Mouse (Mus musculus) neural tube, embryonic 12.5 days (tissue): ENCODE data around the gene Eif6. TPM values are rescaled to one million over a fixed set of nuclear protein-coding genes. Genes with fewer than 3 reads are reported as not detected.
"Not testable (repeated sequence)": the region's sequence is repeated elsewhere in the genome, so short reads cannot be mapped to it uniquely, and the experiment has no call there.

Experiments
- ATAC-seq: fragments of 200-750 bp; cut with Nextera tagmentation; 2 replicates; pipeline ENCODE4 v1.8.0; 2017; ENCODE audit warnings: low read depth, mild to moderate bottlenecking, moderate TSS enrichment, moderate library complexity; ENCODE audit not compliant: low FRiP score
- H3K27ac ChIP-seq: fragments of 300-500 bp; sonication (generic); 2 replicates; pipeline ENCODE4 v1.5.1; 2016
- H3K27me3 ChIP-seq: fragments of 300-500 bp; sonication (generic); replicated peaks from 2 replicates; pipeline ENCODE4 v1.6.1; 2016; ENCODE audit warnings: mild to moderate bottlenecking
- H3K36me3 ChIP-seq: fragments of 300-500 bp; sonication (generic); 2 replicates; pipeline ENCODE4 v1.6.1; 2016; ENCODE audit warnings: mild to moderate bottlenecking
- H3K4me1 ChIP-seq: fragments of 300-500 bp; sonication (generic); 2 replicates; pipeline ENCODE4 v1.6.1; 2016
- H3K4me2 ChIP-seq: fragments of 300-500 bp; sonication (generic); replicated peaks from 2 replicates; pipeline ENCODE4 v1.6.1; 2016; ENCODE audit warnings: mild to moderate bottlenecking
- H3K4me3 ChIP-seq: fragments of 300-500 bp; sonication (generic); 2 replicates; pipeline ENCODE4 v1.5.1; 2016
- H3K9ac ChIP-seq: fragments of 300-500 bp; sonication (generic); 2 replicates; pipeline ENCODE4 v1.6.1; 2016; ENCODE audit warnings: mild to moderate bottlenecking
- H3K9me3 ChIP-seq: fragments of 300-500 bp; sonication (generic); 2 replicates; pipeline ENCODE4 v1.6.1; 2016; ENCODE audit warnings: mild to moderate bottlenecking
- WGBS: fragments of 180-500 bp; shearing (Covaris S2); methylation state at CpG from one replicate; pipeline ENCODE4 v1.1.7; 2016; 5-methylcytosine and 5-hydroxymethylcytosine counted together
- polyA plus RNA-seq: library from polyadenylated mRNA; unstranded; fragments of >200 nt; fragmentation: Nextera tagmentation; extraction: Ambion mirVana; gene quantifications from 2 replicates; pipeline ENCODE4 v1.2.1, GENCODE M21; 2016

The Eif6 gene
- polyA plus RNA-seq, 1 experiment from 2014 or later: 177 TPM

DNA sequence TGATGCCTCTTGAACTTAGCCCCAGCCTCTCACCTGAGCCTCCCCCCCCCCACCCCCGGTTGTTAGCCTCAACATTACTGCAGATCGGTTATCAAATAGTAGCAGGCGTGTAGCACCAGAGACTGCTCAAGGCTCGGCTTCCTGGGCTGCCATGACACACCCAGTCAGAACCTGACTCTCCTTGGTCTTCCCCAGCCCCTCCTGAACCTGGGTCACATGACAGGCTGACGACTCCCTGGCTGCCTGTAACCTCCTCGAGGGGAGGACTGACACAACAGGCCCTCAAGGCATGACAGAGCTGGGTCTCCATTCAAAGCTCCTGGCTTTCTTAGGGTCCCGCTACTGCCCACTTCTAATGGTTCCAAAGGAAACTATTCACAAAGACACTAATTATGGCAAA, 22.7 kb upstream of the Eif6 start:
- no peak overlapping the region for H3K4me2 ChIP-seq
- no peaks in the 10 kb centered on the region for H3K27me3 ChIP-seq
- no peak overlapping the region for H3K4me3 ChIP-seq
- H3K4me1 ChIP-seq: no peaks in the 10 kb centered on the region
- no peaks in the 10 kb centered on the region for H3K9me3 ChIP-seq
- ATAC-seq: no peak
- H3K9ac ChIP-seq: no peak overlapping the region
- WGBS: 76% methylated on average over 7 of the region's 7 CpGs
- H3K36me3 ChIP-seq: peaks cover 56% of the 10 kb centered on the region
- no peak overlapping the region for H3K27ac ChIP-seq

DNA sequence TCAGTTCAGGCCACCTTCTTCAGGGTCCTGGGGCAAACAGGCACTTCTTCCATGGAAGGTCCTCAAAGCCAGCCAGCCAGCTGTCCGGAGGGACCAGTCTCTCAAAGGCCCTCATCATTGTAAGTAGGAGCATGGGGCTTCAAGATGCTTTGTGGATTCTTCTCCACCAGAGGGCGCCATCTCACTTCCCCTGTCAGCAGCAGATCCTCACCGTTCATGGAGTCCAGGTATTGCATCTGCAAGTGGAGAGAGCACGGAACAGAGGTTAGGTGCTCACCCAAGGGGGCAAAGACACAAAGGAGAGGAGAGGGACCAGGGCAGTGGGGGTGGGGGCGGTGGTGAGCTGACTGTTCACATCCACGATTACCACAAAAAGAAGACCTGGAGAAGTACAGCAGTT, 21.6 kb upstream of the Eif6 start:
- H3K9me3 ChIP-seq: no peaks in the 10 kb centered on the region
- H3K4me3 ChIP-seq: no peak overlapping the region
- no peak for ATAC-seq
- H3K36me3 ChIP-seq: peaks cover 51% of the 10 kb centered on the region
- no peak overlapping the region for H3K4me2 ChIP-seq
- no peak overlapping the region for H3K9ac ChIP-seq
- no peak overlapping the region for H3K27ac ChIP-seq
- H3K27me3 ChIP-seq: no peaks in the 10 kb centered on the region
- WGBS: 44% methylated on average over 6 of the region's 6 CpGs
- no peaks in the 10 kb centered on the region for H3K4me1 ChIP-seq

DNA sequence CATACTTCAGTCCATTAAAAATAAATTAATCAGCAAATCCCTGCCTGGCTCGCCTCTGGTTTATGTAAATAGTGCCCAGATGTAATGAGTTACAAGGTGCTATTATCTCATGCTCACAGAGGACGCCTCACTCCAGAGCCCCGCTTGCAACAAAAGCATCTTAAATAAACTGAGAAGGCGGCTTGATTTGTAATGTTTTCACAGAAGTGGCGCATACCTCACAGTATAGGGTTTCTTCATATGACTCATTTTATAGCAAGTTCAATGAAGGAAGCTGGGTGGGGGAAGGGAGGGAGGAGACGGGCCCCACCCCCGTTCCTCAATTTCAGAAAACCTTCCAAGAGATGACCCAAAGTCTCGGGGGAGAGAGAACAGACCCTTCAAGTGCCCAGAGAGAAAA, 20.2 kb upstream of the Eif6 start:
- Histone ChIP-seq H3K9me3 (no peaks in the 10 kb centered on the region), H3K9ac (no peak overlapping the region)

DNA sequence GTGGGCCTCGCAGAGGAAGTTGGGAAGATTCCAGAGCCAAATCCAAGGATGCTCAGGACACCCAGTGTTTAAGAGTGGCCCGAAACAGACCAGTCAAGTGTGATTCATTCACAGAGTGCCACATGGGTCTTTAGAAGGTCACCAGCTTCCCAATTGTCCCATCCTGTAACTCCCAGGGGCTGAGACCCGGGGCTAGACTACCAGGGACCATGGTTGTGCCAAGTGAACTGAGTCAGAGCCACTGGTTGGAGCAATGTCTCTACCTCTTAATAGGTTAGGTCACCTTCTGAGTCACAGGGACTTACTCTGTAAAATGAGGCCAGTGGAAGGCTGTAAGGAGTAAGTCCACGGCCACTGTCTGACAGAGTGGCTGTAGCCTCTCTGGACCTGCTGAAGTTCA, 12.2 kb upstream of the Eif6 start:
- Histone ChIP-seq H3K27me3 (no peaks in the 10 kb centered on the region), H3K4me2 (no peak overlapping the region), H3K36me3 (no peaks in the 10 kb centered on the region), H3K9ac (no peak overlapping the region), H3K9me3 (no peaks in the 10 kb centered on the region), H3K4me3 (no peak overlapping the region), H3K27ac (no peak overlapping the region), H3K4me1 (no peaks in the 10 kb centered on the region)
- no peak for ATAC-seq
- 83% methylated on average over 4 of the region's 4 CpGs for WGBS

More for the DNA sequence above, 20.2 kb upstream of the Eif6 start:
- H3K4me3 ChIP-seq: no peak overlapping the region
- ATAC-seq: no peak
- no peaks in the 10 kb centered on the region for H3K27me3 ChIP-seq
- H3K36me3 ChIP-seq: peaks cover 46% of the 10 kb centered on the region
- H3K4me1 ChIP-seq: no peaks in the 10 kb centered on the region
- WGBS: 85% methylated on average over 8 of the region's 8 CpGs
- no peak overlapping the region for H3K27ac ChIP-seq
- no peak overlapping the region for H3K4me2 ChIP-seq

DNA sequence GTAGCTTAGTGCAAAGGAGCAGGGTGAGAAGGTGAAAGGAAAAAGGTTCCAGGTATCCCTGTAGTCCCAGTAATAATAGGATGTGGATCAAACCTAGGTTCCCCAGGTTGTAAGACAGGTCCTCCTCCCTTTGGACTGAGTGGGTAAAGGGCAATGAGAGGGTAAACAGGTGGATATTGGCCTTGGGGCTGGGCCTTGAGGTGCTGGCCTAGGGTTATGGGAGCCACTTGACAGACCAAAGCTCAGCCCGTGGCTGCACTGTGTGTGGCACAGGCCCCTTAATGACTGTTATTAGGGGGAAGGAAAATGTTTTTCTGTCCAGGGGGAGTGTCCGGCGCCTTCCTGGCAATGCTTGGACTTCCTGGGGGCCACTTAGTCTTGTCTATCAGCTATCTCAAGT, 11.2 kb upstream of the Eif6 start:
- 68% methylated on average over 3 of the region's 3 CpGs for WGBS

DNA sequence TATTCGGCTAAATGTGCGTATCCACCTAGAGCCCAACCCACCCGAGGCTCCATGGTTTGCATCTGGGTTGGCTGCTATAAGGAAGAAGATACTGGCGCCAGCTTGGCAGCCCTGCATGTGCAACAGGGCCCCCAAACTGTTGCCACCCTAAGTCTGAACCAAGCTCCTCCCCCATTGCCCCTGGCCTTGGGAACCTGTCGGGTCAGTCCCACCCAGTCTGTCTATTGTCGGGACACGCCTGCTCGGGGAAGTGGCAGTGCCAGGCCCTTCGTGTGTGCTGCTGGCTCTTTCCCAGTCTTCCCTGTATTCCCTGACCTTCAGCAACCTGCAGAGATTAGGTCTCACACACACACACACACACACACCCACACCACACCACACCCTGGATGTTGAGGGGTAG, 8.0 kb upstream of the Eif6 start, which contains the start of gene Fam83c:
Fam83c (minus strand) TSS at position 123 of the 400 bp plus-strand sequence.
- no peak within 1 kb of the TSS for H3K27ac ChIP-seq
- H3K4me2 ChIP-seq: no peak within 1 kb of the TSS
- no peaks in the 10 kb centered on the region for H3K27me3 ChIP-seq
- H3K4me3 ChIP-seq: no peak within 1 kb of the TSS
- no peaks in the 10 kb centered on the region for H3K36me3 ChIP-seq
- 66% methylated on average over 9 of the region's 9 CpGs for WGBS
- no peaks in the 10 kb centered on the region for H3K9me3 ChIP-seq
- H3K9ac ChIP-seq: no peak within 1 kb of the TSS
- no peak for ATAC-seq
- H3K4me1 ChIP-seq: no peaks in the 10 kb centered on the region

More for the DNA sequence above, 11.2 kb upstream of the Eif6 start:
- no peak overlapping the region for H3K27ac ChIP-seq
- no peak overlapping the region for H3K4me3 ChIP-seq
- no peaks in the 10 kb centered on the region for H3K9me3 ChIP-seq
- no peak for ATAC-seq
- H3K4me2 ChIP-seq: no peak overlapping the region
- H3K4me1 ChIP-seq: no peaks in the 10 kb centered on the region
- no peak overlapping the region for H3K9ac ChIP-seq
- H3K36me3 ChIP-seq: no peaks in the 10 kb centered on the region
- no peaks in the 10 kb centered on the region for H3K27me3 ChIP-seq

DNA sequence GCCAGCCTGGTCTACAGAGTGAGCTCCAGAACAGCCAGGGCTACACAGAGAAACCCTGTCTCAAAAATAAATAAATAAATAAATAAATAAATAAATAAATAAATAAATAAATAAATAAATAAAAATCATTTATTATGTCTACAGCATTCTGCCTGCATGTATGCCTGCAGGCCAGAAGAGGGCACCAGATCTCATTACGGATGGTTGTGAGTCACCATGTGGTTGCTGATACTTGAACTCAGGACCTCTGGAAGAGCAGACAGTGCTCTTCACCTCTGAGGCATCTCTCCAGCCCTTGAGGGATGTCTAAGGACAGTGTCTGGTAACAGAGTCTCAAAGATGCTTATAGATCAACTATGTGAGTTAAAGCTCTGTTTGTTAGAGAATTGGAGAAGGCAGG, 5.4 kb upstream of the Eif6 start:
- WGBS: 68% methylated on average over 1 of the region's 1 CpGs
- H3K9ac ChIP-seq, ATAC-seq, H3K4me1 ChIP-seq, H3K36me3 ChIP-seq, H3K27me3 ChIP-seq, H3K27ac ChIP-seq, H3K4me2 ChIP-seq, H3K4me3 ChIP-seq, H3K9me3 ChIP-seq: not testable (repeated sequence)

DNA sequence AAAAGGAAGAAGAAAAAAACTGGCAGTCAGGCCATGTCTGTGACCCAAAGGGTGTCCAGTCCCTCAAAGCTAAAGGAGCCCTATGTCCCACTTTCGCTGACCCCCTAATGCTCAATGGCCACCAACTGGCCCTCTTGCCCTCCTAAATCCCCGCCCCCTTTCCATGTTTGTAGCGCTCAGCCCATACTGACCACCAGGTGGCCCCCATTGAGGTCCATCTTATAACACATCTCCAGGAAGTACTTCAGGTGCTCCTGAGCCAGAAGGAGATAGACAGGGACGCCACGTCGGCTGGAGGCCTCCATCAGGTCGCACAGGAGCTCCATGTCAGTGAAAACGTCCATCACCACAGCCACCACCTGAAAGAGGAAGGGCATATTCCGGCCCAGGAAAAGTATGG, 4.6 kb upstream of the Eif6 start:
- Histone ChIP-seq H3K4me1 (peaks cover 9% of the 10 kb centered on the region), H3K4me3 (no peak overlapping the region), H3K9ac (no peak overlapping the region), H3K36me3 (no peaks in the 10 kb centered on the region), H3K27me3 (no peaks in the 10 kb centered on the region), H3K4me2 (no peak overlapping the region), H3K9me3 (no peaks in the 10 kb centered on the region), H3K27ac (no peak overlapping the region)
- 72% methylated on average over 9 of the region's 9 CpGs for WGBS
- ATAC-seq: no peak

DNA sequence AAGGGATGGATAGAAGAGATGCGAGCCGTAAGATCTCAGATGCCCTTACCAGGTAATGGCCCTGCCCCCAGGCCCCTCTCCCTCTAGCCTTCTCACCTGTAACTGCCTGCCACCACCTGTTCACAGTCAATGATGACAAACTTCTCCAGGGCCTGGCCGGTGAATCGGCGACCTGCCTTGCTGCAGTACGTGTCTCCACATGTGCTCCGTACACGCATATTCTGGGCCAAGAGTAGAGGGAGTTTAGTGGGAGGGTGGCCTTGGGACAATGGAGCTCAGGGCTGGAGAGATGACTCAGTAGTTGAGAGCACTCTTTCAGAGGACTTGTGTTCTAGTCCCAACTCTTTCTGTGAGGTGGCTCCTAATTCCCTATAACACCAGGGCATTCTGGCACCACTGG, 4.1 kb upstream of the Eif6 start:
- H3K4me2 ChIP-seq: no peak overlapping the region
- no peak overlapping the region for H3K4me3 ChIP-seq
- H3K4me1 ChIP-seq: peaks cover 11% of the 10 kb centered on the region
- no peaks in the 10 kb centered on the region for H3K27me3 ChIP-seq
- no peaks in the 10 kb centered on the region for H3K36me3 ChIP-seq
- 90% methylated on average over 8 of the region's 8 CpGs for WGBS
- H3K9me3 ChIP-seq: no peaks in the 10 kb centered on the region
- no peak overlapping the region for H3K9ac ChIP-seq
- no peak overlapping the region for H3K27ac ChIP-seq
- ATAC-seq: no peak

DNA sequence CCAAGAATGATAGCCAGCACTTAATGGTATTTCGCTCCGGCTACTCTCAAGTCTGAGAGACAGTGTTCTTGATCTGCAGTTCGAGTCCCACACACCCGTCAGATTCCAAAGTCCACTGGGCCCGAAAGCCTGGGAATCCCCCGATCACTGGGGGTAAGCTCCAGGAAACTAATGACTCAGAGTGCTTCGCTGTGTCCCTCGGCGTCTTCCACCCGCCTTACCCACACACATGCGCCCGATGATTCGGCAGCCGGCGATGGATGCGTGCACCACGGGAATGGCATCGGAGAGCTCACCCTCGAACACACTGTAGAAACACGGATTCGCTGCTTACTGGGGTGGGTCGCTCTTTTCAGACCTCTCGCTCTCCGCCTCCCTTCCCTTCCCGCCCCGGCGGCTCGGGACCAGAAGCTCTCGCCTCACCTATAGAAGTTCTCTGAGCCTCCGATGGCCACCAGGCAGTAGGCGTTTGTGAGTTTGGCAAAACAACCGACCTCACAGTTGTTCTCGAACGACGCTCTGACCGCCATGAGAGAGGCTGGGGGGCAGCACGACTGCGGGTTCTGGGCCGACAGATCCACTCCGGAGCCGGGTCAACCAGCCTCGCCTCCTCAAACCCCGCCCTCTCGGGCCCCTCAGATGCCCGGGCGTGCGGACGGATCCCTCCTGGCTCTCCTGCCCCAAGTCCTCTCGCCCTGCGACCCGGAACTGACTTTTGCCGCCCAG, 658 bp downstream of the Eif6 start:
- peak overlapping the region; percentile 95 for H3K4me2 ChIP-seq
- peak overlapping the region; percentile 83 for H3K9ac ChIP-seq
- peaks cover 19% of the 10 kb centered on the region for H3K4me1 ChIP-seq
- H3K27me3 ChIP-seq: no peaks in the 10 kb centered on the region
- H3K4me3 ChIP-seq: peak overlapping the region; percentile 91
- 3% methylated on average over 52 of the region's 52 CpGs for WGBS
- 0 out of 2 replicates have a peak overlapping the region, but pooled peaks have one; percentile 37 for H3K27ac ChIP-seq
- H3K36me3 ChIP-seq: peaks cover 28% of the 10 kb centered on the region
- no peaks in the 10 kb centered on the region for H3K9me3 ChIP-seq
- peak; percentile 30 for ATAC-seq

DNA sequence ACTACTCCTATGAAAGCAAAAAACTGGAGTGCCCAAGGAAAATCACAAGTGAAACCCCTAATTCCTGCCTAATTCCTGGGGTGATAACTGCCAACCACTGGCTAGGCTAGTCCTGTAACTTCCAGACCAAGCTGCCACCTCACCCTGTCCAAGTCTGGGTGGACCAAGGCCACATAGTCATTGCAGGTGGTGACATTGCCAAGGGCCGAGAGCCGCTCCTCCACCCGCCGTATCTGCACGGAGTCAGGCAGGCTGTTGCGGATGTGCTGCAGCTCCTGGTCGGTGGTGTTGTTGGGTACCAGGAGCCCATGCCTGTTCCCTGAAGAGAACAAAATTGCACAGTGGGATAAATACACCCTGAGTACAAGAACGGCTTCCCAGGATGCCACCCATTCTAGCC, 3.0 kb downstream of the Eif6 start:
- peaks cover 29% of the 10 kb centered on the region for H3K4me1 ChIP-seq
- H3K36me3 ChIP-seq: peaks cover 38% of the 10 kb centered on the region
- H3K9ac ChIP-seq: no peak overlapping the region
- 96% methylated on average over 8 of the region's 8 CpGs for WGBS
- H3K4me3 ChIP-seq: no peak overlapping the region
- no peaks in the 10 kb centered on the region for H3K9me3 ChIP-seq
- H3K27ac ChIP-seq: no peak overlapping the region
- H3K27me3 ChIP-seq: no peaks in the 10 kb centered on the region
- H3K4me2 ChIP-seq: no peak overlapping the region
- no peak for ATAC-seq

DNA sequence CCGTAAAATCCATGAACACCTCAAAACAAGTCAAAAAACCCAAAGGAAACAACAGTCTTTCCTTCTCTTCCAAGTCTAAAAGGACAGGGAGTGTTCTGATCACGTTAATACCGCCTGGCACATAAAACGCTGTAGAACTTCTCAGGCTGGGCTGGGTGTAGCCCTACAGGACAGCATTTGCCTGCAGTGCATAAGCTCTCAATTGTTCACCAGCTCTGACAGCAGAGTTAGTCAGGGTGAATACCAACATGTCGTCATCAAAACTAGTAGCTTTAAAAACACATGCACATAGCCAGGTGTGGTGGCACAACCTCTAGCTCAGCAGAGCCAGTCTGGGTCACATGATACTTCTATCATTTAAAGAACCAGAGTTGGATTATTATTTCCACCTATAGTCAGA, 5.9 kb downstream of the Eif6 start:
- Histone ChIP-seq H3K4me3 (no peak overlapping the region), H3K4me1 (peaks cover 31% of the 10 kb centered on the region), H3K27ac (no peak overlapping the region), H3K9me3 (no peaks in the 10 kb centered on the region), H3K36me3 (peaks cover 43% of the 10 kb centered on the region), H3K4me2 (no peak overlapping the region), H3K27me3 (no peaks in the 10 kb centered on the region), H3K9ac (no peak overlapping the region)
- no peak for ATAC-seq
- WGBS: 92% methylated on average over 5 of the region's 5 CpGs
